Mouse (Mus musculus) CD4-positive naive resting alpha-beta T cell, adult 76 days (primary cell): ENCODE results near the gene Sdccag8. TPM values are rescaled to one million over a fixed set of nuclear protein-coding genes. Genes with fewer than 3 reads are reported as not detected.

ENCODE experiments used
- total RNA-seq: library from RNA; stranded (reverse); gene quantifications from one replicate; pipeline ENCODE4 v1.2.4, GENCODE M21; 2023

The Sdccag8 gene
- 13.2 TPM for total RNA-seq

GRCm38 (mm10) chr1:176814591-176815062 lies at the start of gene Sdccag8:
TSS of gene Sdccag8 (plus strand) at chr1:176814660.

DNA sequence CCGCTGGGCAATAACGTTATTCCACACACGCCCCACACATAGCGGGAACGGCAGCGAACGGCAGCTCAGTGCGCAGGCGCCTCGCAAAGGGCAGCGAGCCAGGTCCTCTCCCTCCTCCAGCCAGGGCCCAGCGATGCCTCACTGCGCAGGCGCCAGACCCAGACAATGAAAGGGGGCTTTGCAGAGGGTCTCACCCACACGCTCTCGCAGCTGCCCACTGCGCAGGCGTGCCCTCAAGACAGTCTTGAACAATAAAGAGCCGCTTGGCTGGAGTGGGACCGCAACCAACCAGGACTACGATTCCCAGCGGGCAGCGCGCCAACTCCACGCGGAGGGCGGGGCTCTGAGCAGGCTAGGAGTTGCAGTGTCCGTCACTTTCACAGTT lies 432 bp upstream of the Sdccag8 start, which contains the start of gene Cep170:
Gene Cep170, minus strand, starts transcription at position 32 of the 385 bp plus-strand sequence.

Other genes starting within 250 kb of the Sdccag8 start
- gene Cep170, start 593 bp upstream of the Sdccag8 start, total RNA-seq: 20.6 TPM